Comparison of ENCODE assay signal across 1 mouse cellular context in the genomic region with DNA sequence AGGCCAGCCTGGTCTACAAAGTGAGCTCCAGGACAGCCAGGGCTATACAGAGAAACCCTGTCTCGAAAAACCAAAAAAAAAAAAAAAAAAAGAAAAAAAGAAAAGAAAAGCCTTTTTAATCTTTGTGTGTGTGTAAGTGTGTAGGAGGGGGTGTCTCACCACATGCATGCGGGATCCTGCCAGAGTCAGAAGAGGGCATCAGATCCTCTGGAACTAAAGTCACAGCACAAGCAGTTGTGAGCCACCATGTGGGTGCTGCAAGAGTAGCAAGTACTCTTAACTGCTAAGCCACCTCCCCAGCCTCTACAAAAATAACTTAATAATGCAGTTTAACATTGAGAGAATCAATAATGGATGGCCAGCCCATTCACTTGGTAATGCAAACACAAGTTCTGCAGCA.
TF ChIP-seq lines count a peak whose summit lies in the region.

No protein-coding gene starts in this region.

TF ChIP-seq in MEL, 35 proteins besides CTCF, POLR2A, EP300 and RAD21:
- TF ChIP-seq TAL1 (IDR thresholded peaks at IDR 0.05; ENCODE audit: low read length) = no peak
- TF ChIP-seq SMC3 (IDR thresholded peaks at IDR 0.05; ENCODE audit: low read depth, low read length) = peak; percentile 13; the same call in 1 of the 2 replicates
